Mouse (Mus musculus) frontal cortex, postnatal 14 days (tissue): ENCODE data around the gene Hap1.

ENCODE experiments used
- DNase-seq, 2 experiments: peaks; one replicate each; pipeline ENCODE4 v3.0.0; 2022; ENCODE audit warnings: low spot score in 2 of 2

Hap1 gene

GRCm38 (mm10) chr11:100355972-100356818, at the start of gene Hap1:
Hap1 (minus strand) TSS chr11:100356128.
- DNase-seq, result peak in 1 of 2 experiments; percentile 60

- DNase-seq, result no peak
Measured at GRCm38 (mm10) chr11:100404456-100405074, 48.6 kb upstream of the Hap1 start.

- no peak for DNase-seq
Measured at GRCm38 (mm10) chr11:100403445-100404134, 47.7 kb upstream of the Hap1 start.

- DNase-seq, result no peak
Measured at GRCm38 (mm10) chr11:100402682-100403081, 46.8 kb upstream of the Hap1 start.

- no peak for DNase-seq
Measured at GRCm38 (mm10) chr11:100402240-100402639, 46.3 kb upstream of the Hap1 start.

- DNase-seq, result no peak
Measured at GRCm38 (mm10) chr11:100400842-100401241, 44.9 kb upstream of the Hap1 start.

- DNase-seq, result no peak
Measured at GRCm38 (mm10) chr11:100399727-100400538, 44.0 kb upstream of the Hap1 start.

- DNase-seq, result no peak
Measured at GRCm38 (mm10) chr11:100399320-100399719, 43.4 kb upstream of the Hap1 start.

GRCm38 (mm10) chr11:100398517-100398916, 42.6 kb upstream of the Hap1 start:
- DNase-seq, result no peak

- peak; percentile 99 to 100 for DNase-seq
Measured at GRCm38 (mm10) chr11:100397600-100398389, 41.9 kb upstream of the Hap1 start, which contains the start of gene Jup. Jup (minus strand) TSS chr11:100397763.

GRCm38 (mm10) chr11:100396886-100397599, 41.1 kb upstream of the Hap1 start:
- DNase-seq, result no peak

GRCm38 (mm10) chr11:100395861-100396631, 40.1 kb upstream of the Hap1 start:
- no peak for DNase-seq

GRCm38 (mm10) chr11:100395200-100395599, 39.3 kb upstream of the Hap1 start:
- DNase-seq, result no peak

GRCm38 (mm10) chr11:100394353-100395074, 38.6 kb upstream of the Hap1 start:
- no peak for DNase-seq

GRCm38 (mm10) chr11:100393733-100394132, 37.8 kb upstream of the Hap1 start:
- no peak for DNase-seq

GRCm38 (mm10) chr11:100392958-100393357, 37.0 kb upstream of the Hap1 start:
- no peak for DNase-seq

GRCm38 (mm10) chr11:100391884-100392345, 36.0 kb upstream of the Hap1 start:
- no peak for DNase-seq

GRCm38 (mm10) chr11:100391081-100391883, 35.4 kb upstream of the Hap1 start:
- DNase-seq, result no peak
